Mouse (Mus musculus): Measurements from ENCODE around the gene Ubxn6.
"Not testable (repeated sequence)": the region's sequence is repeated elsewhere in the genome, so short reads cannot be mapped to it uniquely, and the experiment has no call there.

Ubxn6 gene

GRCm38 (mm10) chr17:56103465-56104285 lies 28.8 kb upstream of the Ubxn6 start:
- in situ Hi-C loops (cut with MboI; ENCODE audit: low pct_unique_long_range_greater_than_20kb in 1 of 2, low sequenced_read_pairs in 2 of 2, unreplicated experiment in 1 of 2): no loop called here

GRCm38 (mm10) chr17:56102927-56103326 lies 28.1 kb upstream of the Ubxn6 start:
- in situ Hi-C loops (cut with MboI; ENCODE audit: low pct_unique_long_range_greater_than_20kb in 1 of 2, low sequenced_read_pairs in 2 of 2, unreplicated experiment in 1 of 2): no loop called here

- in situ Hi-C loops (cut with MboI; ENCODE audit: low pct_unique_long_range_greater_than_20kb in 1 of 2, low sequenced_read_pairs in 2 of 2, unreplicated experiment in 1 of 2): no loop called here
These were observed 27.3 kb upstream of the Ubxn6 start for GRCm38 (mm10) chr17:56102158-56102557.

DNA sequence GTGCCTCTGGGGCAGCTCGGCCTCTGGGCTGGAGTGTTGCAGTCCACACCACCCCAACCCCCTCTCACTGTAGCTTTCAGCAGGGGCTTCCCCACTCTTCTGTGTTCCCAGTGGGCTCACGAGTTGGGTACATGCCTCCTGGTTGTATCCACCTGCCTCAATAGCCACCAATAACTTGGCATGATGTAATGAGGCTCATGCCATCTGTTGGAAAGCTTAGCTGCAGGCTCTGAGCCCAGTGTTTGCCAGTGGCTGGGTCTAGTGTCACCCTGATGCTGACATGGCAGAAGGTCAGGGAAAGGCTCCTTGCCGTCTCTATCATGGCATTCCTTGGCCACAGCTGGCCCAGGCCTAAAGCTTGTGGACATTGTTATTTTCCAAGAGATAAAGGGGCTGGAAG lies 26.0 kb upstream of the Ubxn6 start:
- in situ Hi-C loops (cut with MboI; ENCODE audit: low pct_unique_long_range_greater_than_20kb in 1 of 2, low sequenced_read_pairs in 2 of 2, unreplicated experiment in 1 of 2): no loop called here

DNA sequence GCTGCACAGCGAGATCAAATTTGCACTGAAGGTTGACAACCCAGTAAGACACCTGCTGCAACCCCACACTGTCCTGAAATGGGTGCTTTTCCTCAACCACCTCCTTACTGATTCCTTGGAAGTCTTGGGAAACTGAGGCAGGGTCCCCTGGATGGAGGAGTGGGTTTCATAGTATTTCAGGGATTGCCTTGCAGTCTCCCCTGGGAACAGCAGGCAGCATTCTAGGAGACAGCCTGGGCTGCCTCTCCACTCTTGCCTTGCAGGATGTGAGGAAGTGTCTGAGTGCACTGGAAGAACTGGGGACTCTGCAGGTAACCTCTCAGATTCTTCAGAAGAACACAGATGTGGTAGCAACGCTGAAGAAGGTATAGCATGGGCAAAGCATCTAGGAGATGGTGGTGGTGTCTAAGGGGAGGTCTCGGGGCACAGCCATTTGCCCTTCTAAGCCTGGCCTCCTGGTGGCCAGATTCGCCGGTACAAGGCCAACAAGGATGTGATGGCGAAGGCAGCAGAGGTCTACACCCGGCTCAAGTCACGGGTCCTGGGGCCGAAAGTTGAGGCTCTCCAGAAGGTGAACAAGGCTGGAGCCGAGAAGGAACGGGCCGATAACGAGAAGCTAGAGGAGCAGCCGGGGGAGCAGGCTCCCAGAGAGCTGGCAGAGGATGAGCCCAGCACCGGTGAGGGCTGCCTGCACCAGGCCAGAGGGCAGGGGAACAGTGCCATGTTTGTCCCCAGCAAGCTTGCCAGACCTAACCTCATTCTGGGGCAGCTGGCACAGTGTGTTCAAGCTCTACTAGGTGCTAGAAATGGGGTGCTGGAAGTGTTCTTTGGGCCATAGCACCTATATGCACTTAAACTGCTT lies 24.1 kb upstream of the Ubxn6 start:
- in situ Hi-C loops (cut with MboI; ENCODE audit: low pct_unique_long_range_greater_than_20kb in 1 of 2, low sequenced_read_pairs in 2 of 2, unreplicated experiment in 1 of 2): no loop called here

- in situ Hi-C loops (cut with MboI; ENCODE audit: low pct_unique_long_range_greater_than_20kb in 1 of 2, low sequenced_read_pairs in 2 of 2, unreplicated experiment in 1 of 2): no loop called here
These were observed 23.4 kb upstream of the Ubxn6 start for GRCm38 (mm10) chr17:56098180-56098579.

DNA sequence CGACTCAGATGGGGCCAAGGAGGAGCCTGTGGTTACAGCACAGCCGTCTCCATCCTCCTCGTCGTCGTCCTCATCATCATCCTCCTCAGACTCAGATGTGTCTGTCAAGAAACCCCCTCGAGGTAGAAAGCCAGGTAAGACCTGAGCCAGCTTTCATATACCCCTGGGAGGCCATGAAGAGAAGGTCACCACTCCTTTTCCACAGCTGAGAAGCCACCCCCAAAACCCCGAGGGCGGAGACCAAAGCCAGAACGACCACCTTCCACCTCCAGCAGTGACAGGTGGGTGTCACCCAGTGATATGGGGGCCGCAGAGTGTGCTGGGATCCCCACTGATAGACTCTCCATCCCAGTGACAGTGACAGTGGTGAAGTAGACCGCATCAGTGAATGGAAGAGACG lies 22.1 kb upstream of the Ubxn6 start:
- in situ Hi-C loops (cut with MboI; ENCODE audit: low pct_unique_long_range_greater_than_20kb in 1 of 2, low sequenced_read_pairs in 2 of 2, unreplicated experiment in 1 of 2): no loop called here

DNA sequence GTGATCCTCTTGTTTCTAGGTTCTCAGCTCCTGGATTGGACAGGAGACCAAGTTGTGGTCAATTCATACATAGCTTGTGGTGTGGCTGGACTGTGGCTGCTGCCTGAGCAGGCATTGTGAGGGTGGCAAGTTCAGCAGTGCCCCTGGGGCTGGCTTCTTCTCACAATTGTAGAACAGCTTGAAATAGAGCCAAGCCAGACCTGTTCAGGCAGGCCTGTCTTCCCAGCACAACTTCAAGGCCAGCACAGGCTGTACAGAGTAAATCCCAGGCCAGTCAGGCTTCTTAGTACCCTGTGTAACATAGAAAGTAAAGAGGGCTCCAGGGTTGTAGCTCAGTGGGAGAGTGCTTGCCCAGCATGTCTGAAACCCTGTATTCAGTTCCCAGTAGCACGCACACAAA lies 18.0 kb upstream of the Ubxn6 start:
- in situ Hi-C loops (cut with MboI; ENCODE audit: low pct_unique_long_range_greater_than_20kb in 1 of 2, low sequenced_read_pairs in 2 of 2, unreplicated experiment in 1 of 2): no loop called here

GRCm38 (mm10) chr17:56092312-56092711 lies 17.5 kb upstream of the Ubxn6 start:
- in situ Hi-C loops (cut with MboI; ENCODE audit: low pct_unique_long_range_greater_than_20kb in 1 of 2, low sequenced_read_pairs in 2 of 2, unreplicated experiment in 1 of 2): no loop called here

- in situ Hi-C loops (cut with MboI; ENCODE audit: low pct_unique_long_range_greater_than_20kb in 1 of 2, low sequenced_read_pairs in 2 of 2, unreplicated experiment in 1 of 2): no loop called here
These were observed 6.2 kb upstream of the Ubxn6 start for GRCm38 (mm10) chr17:56080781-56081585.

DNA sequence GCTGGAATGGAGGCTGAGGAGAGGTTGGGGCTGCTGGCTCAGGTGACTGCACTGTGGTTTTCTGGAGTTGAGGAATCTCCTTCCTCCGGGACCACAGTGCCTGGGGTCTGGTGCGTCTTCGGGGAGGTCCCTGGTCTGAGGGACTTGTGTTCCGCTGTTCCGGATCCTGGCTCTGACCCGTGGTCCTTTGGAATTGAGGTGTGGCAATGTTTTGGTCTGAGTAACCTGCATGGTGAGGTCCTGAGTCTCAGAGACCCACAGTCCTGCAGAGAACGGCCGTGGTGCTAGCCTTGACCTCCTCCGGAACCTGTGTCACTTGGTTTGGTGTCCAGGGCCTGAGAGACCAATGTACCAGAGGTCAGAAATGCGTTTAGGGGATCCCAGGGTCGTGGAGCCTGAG lies 5.1 kb upstream of the Ubxn6 start:
- in situ Hi-C loops (cut with MboI; ENCODE audit: low pct_unique_long_range_greater_than_20kb in 1 of 2, low sequenced_read_pairs in 2 of 2, unreplicated experiment in 1 of 2): no loop called here

- in situ Hi-C loops (cut with MboI; ENCODE audit: low pct_unique_long_range_greater_than_20kb in 1 of 2, low sequenced_read_pairs in 2 of 2, unreplicated experiment in 1 of 2): no loop called here
These were observed 4.3 kb upstream of the Ubxn6 start, which contains the start of gene Hdgfl2 for GRCm38 (mm10) chr17:56078880-56079795. Hdgfl2 (plus strand) TSS chr17:56079634.

DNA sequence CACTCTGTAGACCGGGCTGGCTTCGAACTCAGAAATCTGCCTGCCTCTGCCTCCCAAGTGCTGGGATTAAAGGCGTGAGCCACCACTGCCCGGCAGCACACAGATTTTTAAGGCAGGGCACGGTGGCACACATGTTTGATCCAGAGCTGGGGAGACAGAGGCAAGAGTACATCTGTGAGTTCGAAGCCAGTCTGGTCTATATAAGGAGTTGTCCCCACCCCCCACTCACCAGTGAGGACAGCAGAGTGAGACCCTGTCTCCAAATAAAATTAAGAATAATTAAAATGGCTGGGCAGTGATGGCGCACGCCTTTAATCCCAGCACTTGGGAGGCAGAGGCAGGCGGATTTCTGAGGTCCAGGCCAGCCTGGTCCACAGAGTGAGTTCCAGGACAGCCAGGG lies 3.5 kb upstream of the Ubxn6 start:
- in situ Hi-C loops (cut with MboI; ENCODE audit: low pct_unique_long_range_greater_than_20kb in 1 of 2, low sequenced_read_pairs in 2 of 2, unreplicated experiment in 1 of 2): not testable (repeated sequence)

GRCm38 (mm10) chr17:56077523-56077922 lies 2.7 kb upstream of the Ubxn6 start:
- in situ Hi-C loops (cut with MboI; ENCODE audit: low pct_unique_long_range_greater_than_20kb in 1 of 2, low sequenced_read_pairs in 2 of 2, unreplicated experiment in 1 of 2): no loop called here

- in situ Hi-C loops (cut with MboI; ENCODE audit: low pct_unique_long_range_greater_than_20kb in 1 of 2, low sequenced_read_pairs in 2 of 2, unreplicated experiment in 1 of 2): no loop called here
These were observed 566 bp downstream of the Ubxn6 start for GRCm38 (mm10) chr17:56074097-56074826.

GRCm38 (mm10) chr17:56072243-56072642 lies 2.6 kb downstream of the Ubxn6 start:
- in situ Hi-C loops (cut with MboI; ENCODE audit: low pct_unique_long_range_greater_than_20kb in 1 of 2, low sequenced_read_pairs in 2 of 2, unreplicated experiment in 1 of 2): no loop called here

GRCm38 (mm10) chr17:56071126-56071525 lies 3.7 kb downstream of the Ubxn6 start:
- in situ Hi-C loops (cut with MboI; ENCODE audit: low pct_unique_long_range_greater_than_20kb in 1 of 2, low sequenced_read_pairs in 2 of 2, unreplicated experiment in 1 of 2): no loop called here
